Mouse (Mus musculus): ENCODE measurements around the gene Slc2a1. TPM values are rescaled to one million over a fixed set of nuclear protein-coding genes. Genes with fewer than 3 reads are reported as not detected.

Slc2a1 gene
- polyA plus RNA-seq, 1 experiment from 2014 or later: 29.6 TPM

GRCm38 (mm10) chr4:119138776-119139175 lies 30.3 kb downstream of the Slc2a1 start:
- Histone ChIP-seq H3K36me3 (replicated peaks; ENCODE audit: insufficient read depth, low read length) (peaks cover 42% of the 10 kb centered on the region), H3K27me3 (ENCODE audit: insufficient read depth, low read length) (no peaks in the 10 kb centered on the region), H3K9me3 (ENCODE audit: low read length) (no peaks in the 10 kb centered on the region), H3K4me2 (ENCODE audit: low read depth, low read length) (no peak overlapping the region), H3K4me3 (ENCODE audit: low read depth, low read length) (no peak overlapping the region), H3K4me1 (ENCODE audit: insufficient read depth) (no peaks in the 10 kb centered on the region), H3K9ac (replicated peaks) (no peak overlapping the region), H3K27ac (ENCODE audit: low read depth) (no peak overlapping the region)
- WGBS (ENCODE audit: insufficient replicate concordance): 70% methylated on average over 8 of the region's 8 CpGs
- no peak for ATAC-seq
- TF ChIP-seq EP300 (IDR thresholded peaks at IDR 0.05; ENCODE audit: low read depth) (no peak), CTCF (IDR thresholded peaks at IDR 0.05; ENCODE audit: low read depth) (no peak)
- no peak for DNase-seq

GRCm38 (mm10) chr4:119140126-119140525 lies 31.6 kb downstream of the Slc2a1 start:
- TF ChIP-seq CTCF (IDR thresholded peaks at IDR 0.05; ENCODE audit: low read depth) (peak; percentile 97), EP300 (IDR thresholded peaks at IDR 0.05; ENCODE audit: low read depth) (no peak)
- Histone ChIP-seq H3K9me3 (ENCODE audit: low read length) (no peaks in the 10 kb centered on the region), H3K9ac (replicated peaks) (no peak overlapping the region), H3K4me2 (ENCODE audit: low read depth, low read length) (no peak overlapping the region), H3K4me3 (ENCODE audit: low read depth, low read length) (no peak overlapping the region), H3K27ac (ENCODE audit: low read depth) (no peak overlapping the region), H3K4me1 (ENCODE audit: insufficient read depth) (no peaks in the 10 kb centered on the region), H3K36me3 (replicated peaks; ENCODE audit: insufficient read depth, low read length) (peaks cover 28% of the 10 kb centered on the region), H3K27me3 (ENCODE audit: insufficient read depth, low read length) (no peaks in the 10 kb centered on the region)
- 48% methylated on average over 3 of the region's 3 CpGs for WGBS (ENCODE audit: insufficient replicate concordance)
- peak; percentile 9; the same call in 1 of the 2 replicates for ATAC-seq
- DNase-seq: peak; percentile 57

GRCm38 (mm10) chr4:119141191-119141590 lies 32.7 kb downstream of the Slc2a1 start:
- TF ChIP-seq EP300 (IDR thresholded peaks at IDR 0.05; ENCODE audit: low read depth): no peak
- no peak for TF ChIP-seq CTCF (IDR thresholded peaks at IDR 0.05; ENCODE audit: low read depth)
- ATAC-seq (no peak), DNase-seq (no peak)
- no peak overlapping the region for H3K27ac ChIP-seq (ENCODE audit: low read depth)
- H3K4me1 ChIP-seq (ENCODE audit: insufficient read depth): no peaks in the 10 kb centered on the region
- WGBS (ENCODE audit: insufficient replicate concordance): 69% methylated on average over 10 of the region's 10 CpGs
- no peak overlapping the region for H3K4me3 ChIP-seq (ENCODE audit: low read depth, low read length)
- no peak overlapping the region for H3K9ac ChIP-seq (replicated peaks)
- H3K27me3 ChIP-seq (ENCODE audit: insufficient read depth, low read length): no peaks in the 10 kb centered on the region
- H3K4me2 ChIP-seq (ENCODE audit: low read depth, low read length): no peak overlapping the region
- H3K9me3 ChIP-seq (ENCODE audit: low read length): no peaks in the 10 kb centered on the region
- peaks cover 17% of the 10 kb centered on the region for H3K36me3 ChIP-seq (replicated peaks; ENCODE audit: insufficient read depth, low read length)

- DNase-seq: peak; percentile 82
- Histone ChIP-seq H3K4me3 (ENCODE audit: low read depth, low read length) (no peak overlapping the region), H3K27ac (ENCODE audit: low read depth) (no peak overlapping the region), H3K9me3 (ENCODE audit: low read length) (no peaks in the 10 kb centered on the region), H3K27me3 (ENCODE audit: insufficient read depth, low read length) (no peaks in the 10 kb centered on the region), H3K9ac (replicated peaks) (no peak overlapping the region), H3K4me2 (ENCODE audit: low read depth, low read length) (no peak overlapping the region), H3K4me1 (ENCODE audit: insufficient read depth) (no peaks in the 10 kb centered on the region), H3K36me3 (replicated peaks; ENCODE audit: insufficient read depth, low read length) (peaks cover 6% of the 10 kb centered on the region; the same call in 1 of the 2 replicates)
- ATAC-seq: peak; percentile 56
- WGBS (ENCODE audit: insufficient replicate concordance): 29% methylated on average over 24 of the region's 24 CpGs
- TF ChIP-seq CTCF (IDR thresholded peaks at IDR 0.05; ENCODE audit: low read depth) (peak; percentile 75), EP300 (IDR thresholded peaks at IDR 0.05; ENCODE audit: low read depth) (no peak)
Measured at GRCm38 (mm10) chr4:119142230-119142871, 33.8 kb downstream of the Slc2a1 start.

GRCm38 (mm10) chr4:119146816-119147215 lies 38.3 kb downstream of the Slc2a1 start:
- no peak for DNase-seq
- TF ChIP-seq EP300 (IDR thresholded peaks at IDR 0.05; ENCODE audit: low read depth) (no peak), CTCF (IDR thresholded peaks at IDR 0.05; ENCODE audit: low read depth) (no peak)
- 86% methylated on average over 7 of the region's 7 CpGs for WGBS (ENCODE audit: insufficient replicate concordance)

DNA sequence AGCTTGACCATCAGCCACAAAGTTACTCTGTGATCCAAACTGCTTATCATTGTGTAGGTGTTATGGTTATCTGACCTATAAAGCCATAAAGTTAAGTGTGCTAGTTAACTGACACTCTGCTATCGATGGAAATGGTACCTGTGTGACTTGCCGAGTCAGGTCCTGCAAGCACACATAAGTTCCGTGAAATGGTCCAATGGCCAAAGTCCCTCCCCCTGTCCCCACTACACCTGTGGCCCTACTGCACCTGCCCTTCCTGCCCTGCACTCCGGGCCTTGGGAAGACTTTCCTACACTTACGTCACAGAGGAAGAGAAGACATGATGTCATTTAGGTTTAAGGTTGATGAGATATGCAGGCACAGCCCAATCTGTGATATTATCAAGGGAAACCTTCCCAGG lies 38.8 kb downstream of the Slc2a1 start:
- no peak overlapping the region for H3K27ac ChIP-seq (ENCODE audit: low read depth)
- H3K4me1 ChIP-seq (ENCODE audit: insufficient read depth): no peaks in the 10 kb centered on the region
- DNase-seq: no peak
- 73% methylated on average over 5 of the region's 5 CpGs for WGBS (ENCODE audit: insufficient replicate concordance)
- no peak for TF ChIP-seq CTCF (IDR thresholded peaks at IDR 0.05; ENCODE audit: low read depth)
- TF ChIP-seq EP300 (IDR thresholded peaks at IDR 0.05; ENCODE audit: low read depth): no peak
- no peak for ATAC-seq
- H3K4me2 ChIP-seq (ENCODE audit: low read depth, low read length): no peak overlapping the region
- H3K9me3 ChIP-seq (ENCODE audit: low read length): no peaks in the 10 kb centered on the region
- H3K4me3 ChIP-seq (ENCODE audit: low read depth, low read length): no peak overlapping the region
- H3K9ac ChIP-seq (replicated peaks): no peak overlapping the region
- H3K36me3 ChIP-seq (replicated peaks; ENCODE audit: insufficient read depth, low read length): no peaks in the 10 kb centered on the region
- H3K27me3 ChIP-seq (ENCODE audit: insufficient read depth, low read length): no peaks in the 10 kb centered on the region

More at GRCm38 (mm10) chr4:119146816-119147215, 38.3 kb downstream of the Slc2a1 start:
- Histone ChIP-seq H3K9ac (replicated peaks) (no peak overlapping the region), H3K27ac (ENCODE audit: low read depth) (no peak overlapping the region), H3K4me1 (ENCODE audit: insufficient read depth) (no peaks in the 10 kb centered on the region), H3K9me3 (ENCODE audit: low read length) (no peaks in the 10 kb centered on the region), H3K27me3 (ENCODE audit: insufficient read depth, low read length) (no peaks in the 10 kb centered on the region), H3K36me3 (replicated peaks; ENCODE audit: insufficient read depth, low read length) (no peaks in the 10 kb centered on the region), H3K4me2 (ENCODE audit: low read depth, low read length) (no peak overlapping the region), H3K4me3 (ENCODE audit: low read depth, low read length) (no peak overlapping the region)
- ATAC-seq: no peak

All from liver, postnatal 0 days (tissue).